Comparison of ENCODE assay signal across 29 mouse cellular contexts in the genomic region with DNA sequence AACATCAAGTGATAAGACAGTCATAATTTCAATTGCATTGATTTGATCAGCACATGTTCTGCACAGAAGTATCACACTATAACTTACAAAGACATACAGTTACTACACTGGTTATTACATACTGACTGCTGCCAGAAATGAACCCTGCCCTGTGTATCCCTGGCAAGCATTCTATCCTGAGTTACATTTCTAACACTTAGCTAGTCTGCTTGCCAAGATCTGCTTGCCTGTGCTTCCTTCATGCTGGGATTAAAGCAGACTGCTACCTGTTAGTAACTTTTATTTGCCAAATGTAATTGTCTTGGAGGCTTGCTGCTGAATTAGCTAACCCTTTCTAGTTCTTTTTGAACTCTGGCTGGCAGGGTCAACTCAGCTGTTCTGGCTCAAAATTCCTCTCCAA. TPM values are rescaled to one million over a fixed set of nuclear protein-coding genes. Genes with fewer than 3 reads are reported as not detected.
DNase-seq lines count a peak whose midpoint lies in the region; ATAC-seq and TF ChIP-seq lines count a peak whose summit lies in the region.
"Had no signal": no experiment of that assay in that cellular context is flagged by ENCODE, and none has a peak within 500 bp of the region (broad histone marks: within the 10 kb centered on the region; RNA-seq: fewer than 3 reads in every experiment).

No protein-coding gene starts in this region.

- no peak overlapping the region for H3K4me2 ChIP-seq in kidney, embryonic 16.5 days (replicated peaks; ENCODE audit: low read depth, low read length)
- no peak overlapping the region for H3K4me2 ChIP-seq in kidney, embryonic 15.5 days
- H3K4me2 ChIP-seq in stomach, postnatal 0 days (replicated peaks; ENCODE audit: low read depth) = no peak overlapping the region
- H3K4me2 ChIP-seq: embryonic facial prominence, embryonic 12.5 days; embryonic facial prominence, embryonic 15.5 days; forebrain, embryonic 12.5 days; forebrain, embryonic 15.5 days; heart, embryonic 12.5 days; heart, embryonic 15.5 days; hindbrain, embryonic 13.5 days had no signal

- no peak for TF ChIP-seq CTCF in kidney, adult 2 months (conservative IDR thresholded peaks at IDR 0.05; ENCODE audit: insufficient read depth, insufficient read length, low read depth, low read length)
- TF ChIP-seq CTCF in stomach, postnatal 0 days (IDR thresholded peaks at IDR 0.05; ENCODE audit: low read depth) = no peak

- TF ChIP-seq EP300 in stomach, postnatal 0 days (optimal IDR thresholded peaks at IDR 0.05) = no peak

- DNase-seq in kidney, adult 2 months = peak; percentile 82
- peak; percentile 5 for DNase-seq in kidney, postnatal 14 days
- peak; percentile 33 for DNase-seq in adipocyte (ENCODE audit: low spot score)
- no peak for DNase-seq in stomach, postnatal 0 days (ENCODE audit: low spot score)
- DNase-seq: adrenal gland, adult 2 months; adrenal gland, postnatal 14 days; B cell, adult 2 months; cerebellum, adult 11 months; cerebellum, adult 2 months; cerebellum, adult 9-11 months; cerebellum, postnatal 25 days; gastrocnemius, postnatal 25 days; heart, adult 18-20 months; heart, postnatal 10 days; heart, postnatal 36 days had no signal

- H3K27me3 ChIP-seq in kidney, adult 2 months (replicated peaks; ENCODE audit: control insufficient read depth, insufficient read depth, low read length) = no peaks in the 10 kb centered on the region
- no peaks in the 10 kb centered on the region for H3K27me3 ChIP-seq in kidney, embryonic 16.5 days (ENCODE audit: insufficient read depth, low read length)
- no peaks in the 10 kb centered on the region for H3K27me3 ChIP-seq in kidney, embryonic 15.5 days
- no peaks in the 10 kb centered on the region for H3K27me3 ChIP-seq in stomach, postnatal 0 days (ENCODE audit: control insufficient read depth, insufficient read depth, low read length)
- H3K27me3 ChIP-seq: CH12.LX; embryonic facial prominence, embryonic 12.5 days; embryonic facial prominence, embryonic 15.5 days; forebrain, embryonic 12.5 days; forebrain, embryonic 15.5 days; heart, embryonic 12.5 days; heart, embryonic 15.5 days; hindbrain, embryonic 13.5 days; Patski had no signal

- no peak for ATAC-seq in kidney, embryonic 16.5 days (ENCODE audit: low FRiP score, low TSS enrichment)
- ATAC-seq in kidney, embryonic 15.5 days (replicated peaks; ENCODE audit: low FRiP score) = no peak
- ATAC-seq in stomach, postnatal 0 days (ENCODE audit: low FRiP score, low TSS enrichment) = no peak
- ATAC-seq: forebrain, embryonic 15.5 days; hindbrain, embryonic 16.5 days; Patski had no signal

- no peak overlapping the region for H3K27ac ChIP-seq in kidney, adult 2 months (ENCODE audit: insufficient read depth, low read depth, low read length)
- no peak overlapping the region for H3K27ac ChIP-seq in kidney, embryonic 16.5 days (ENCODE audit: low read length)
- no peak overlapping the region for H3K27ac ChIP-seq in kidney, embryonic 15.5 days
- H3K27ac ChIP-seq in stomach, postnatal 0 days (replicated peaks) = no peak overlapping the region
- H3K27ac ChIP-seq: embryonic facial prominence, embryonic 12.5 days; embryonic facial prominence, embryonic 15.5 days; forebrain, embryonic 12.5 days; forebrain, embryonic 15.5 days; heart, embryonic 15.5 days; hindbrain, embryonic 10.5 days; hindbrain, embryonic 13.5 days had no signal

- TF ChIP-seq POLR2A in kidney, adult 2 months (IDR thresholded peaks at IDR 0.05; ENCODE audit: low read depth, low read length) = no peak

- no peak overlapping the region for H3K4me3 ChIP-seq in kidney, adult 2 months (ENCODE audit: insufficient read depth, low read depth, low read length)
- no peak overlapping the region for H3K4me3 ChIP-seq in kidney, embryonic 16.5 days (ENCODE audit: low read length)
- no peak overlapping the region for H3K4me3 ChIP-seq in kidney, embryonic 15.5 days (replicated peaks)
- H3K4me3 ChIP-seq in stomach, postnatal 0 days (ENCODE audit: low read depth, low read length) = no peak overlapping the region
- H3K4me3 ChIP-seq: embryonic facial prominence, embryonic 12.5 days; embryonic facial prominence, embryonic 15.5 days; forebrain, embryonic 12.5 days; forebrain, embryonic 15.5 days; heart, embryonic 12.5 days; heart, embryonic 15.5 days; hindbrain, embryonic 10.5 days; hindbrain, embryonic 13.5 days had no signal

- H3K4me1 ChIP-seq in kidney, adult 2 months (ENCODE audit: control insufficient read depth, insufficient read depth, low read length) = no peaks in the 10 kb centered on the region; the same call in 1 of the 2 replicates
- no peaks in the 10 kb centered on the region for H3K4me1 ChIP-seq in kidney, embryonic 16.5 days (ENCODE audit: insufficient read depth, low read length)
- H3K4me1 ChIP-seq in kidney, embryonic 15.5 days = no peaks in the 10 kb centered on the region
- no peaks in the 10 kb centered on the region for H3K4me1 ChIP-seq in stomach, postnatal 0 days (replicated peaks; ENCODE audit: control insufficient read depth, insufficient read depth)
- H3K4me1 ChIP-seq: embryonic facial prominence, embryonic 12.5 days; embryonic facial prominence, embryonic 15.5 days; forebrain, embryonic 12.5 days; forebrain, embryonic 15.5 days; heart, embryonic 12.5 days; heart, embryonic 15.5 days; hindbrain, embryonic 10.5 days; hindbrain, embryonic 13.5 days had no signal

- H3K9ac ChIP-seq in kidney, embryonic 16.5 days (replicated peaks; ENCODE audit: low read length) = no peak overlapping the region
- no peak overlapping the region for H3K9ac ChIP-seq in kidney, embryonic 15.5 days
- no peak overlapping the region for H3K9ac ChIP-seq in stomach, postnatal 0 days (ENCODE audit: low read length)
- H3K9ac ChIP-seq: embryonic facial prominence, embryonic 12.5 days; embryonic facial prominence, embryonic 15.5 days; forebrain, embryonic 12.5 days; forebrain, embryonic 15.5 days; heart, embryonic 12.5 days; heart, embryonic 15.5 days; hindbrain, embryonic 13.5 days had no signal

- no peaks in the 10 kb centered on the region for H3K9me3 ChIP-seq in kidney, embryonic 16.5 days (ENCODE audit: low read length)
- no peaks in the 10 kb centered on the region for H3K9me3 ChIP-seq in kidney, embryonic 15.5 days (replicated peaks)
- no peaks in the 10 kb centered on the region for H3K9me3 ChIP-seq in stomach, postnatal 0 days (ENCODE audit: control insufficient read depth, low read length)
- H3K9me3 ChIP-seq: embryonic facial prominence, embryonic 12.5 days; embryonic facial prominence, embryonic 15.5 days; forebrain, embryonic 12.5 days; forebrain, embryonic 15.5 days; G1E; heart, embryonic 12.5 days; heart, embryonic 15.5 days; hindbrain, embryonic 10.5 days; hindbrain, embryonic 13.5 days had no signal

- peaks cover 19% of the 10 kb centered on the region for H3K36me3 ChIP-seq in kidney, adult 2 months (ENCODE audit: control insufficient read depth, insufficient read depth, low read length)
- H3K36me3 ChIP-seq in kidney, embryonic 16.5 days (ENCODE audit: insufficient read depth, low read length) = peaks cover 81% of the 10 kb centered on the region
- peaks cover 95% of the 10 kb centered on the region for H3K36me3 ChIP-seq in kidney, embryonic 15.5 days
- peaks cover 31% of the 10 kb centered on the region for H3K36me3 ChIP-seq in stomach, postnatal 0 days (ENCODE audit: control insufficient read depth, insufficient read depth, low read length)

RNA-seq across cellular contexts. Expression of a gene that starts 8.2 kb away (rescaled TPM):
- polyA plus RNA-seq in kidney, adult 2 months (2012; rRNA removed) = 74.9 and 77.1 TPM in 2 replicates
- 128 and 133 TPM in 2 replicates for polyA plus RNA-seq in kidney, embryonic 16.5 days (2015; fragmentation: Nextera tagmentation; extraction: Ambion mirVana)
- polyA plus RNA-seq in kidney, embryonic 15.5 days (2015; fragmentation: Nextera tagmentation; extraction: Ambion mirVana) = 112 and 118 TPM in 2 replicates
- polyA plus RNA-seq in stomach, postnatal 0 days (2015; fragmentation: Nextera tagmentation; extraction: Ambion mirVana) = 66.0 and 68.0 TPM in 2 replicates

RNA-seq across cellular contexts. Expression of a gene that starts 8.2 kb away (rescaled TPM):
- polyA plus RNA-seq in kidney, adult 2 months (2012; rRNA removed) = 0.59 and 0.98 TPM in 2 replicates
- 15.3 and 19.2 TPM in 2 replicates for polyA plus RNA-seq in kidney, embryonic 16.5 days (2015; fragmentation: Nextera tagmentation; extraction: Ambion mirVana)
- 18.5 and 20.5 TPM in 2 replicates for polyA plus RNA-seq in kidney, embryonic 15.5 days (2015; fragmentation: Nextera tagmentation; extraction: Ambion mirVana)
- 4.5 and 5.2 TPM in 2 replicates for polyA plus RNA-seq in stomach, postnatal 0 days (2015; fragmentation: Nextera tagmentation; extraction: Ambion mirVana)

RNA-seq across cellular contexts. Expression of a gene that starts 18.2 kb away (rescaled TPM):
- 1.1 and 1.5 TPM in 2 replicates for polyA plus RNA-seq in kidney, adult 2 months (2012; rRNA removed)
- polyA plus RNA-seq in kidney, embryonic 16.5 days (2015; fragmentation: Nextera tagmentation; extraction: Ambion mirVana) = 150 and 157 TPM in 2 replicates
- polyA plus RNA-seq in kidney, embryonic 15.5 days (2015; fragmentation: Nextera tagmentation; extraction: Ambion mirVana) = 147 and 150 TPM in 2 replicates
- 20.5 and 26.9 TPM in 2 replicates for polyA plus RNA-seq in stomach, postnatal 0 days (2015; fragmentation: Nextera tagmentation; extraction: Ambion mirVana)

RNA-seq across cellular contexts. Expression of a gene that starts 39.3 kb away (rescaled TPM):
- polyA plus RNA-seq in kidney, adult 2 months (2012; rRNA removed) = 437 and 852 TPM in 2 replicates
- 713 and 761 TPM in 2 replicates for polyA plus RNA-seq in kidney, embryonic 16.5 days (2015; fragmentation: Nextera tagmentation; extraction: Ambion mirVana)
- polyA plus RNA-seq in kidney, embryonic 15.5 days (2015; fragmentation: Nextera tagmentation; extraction: Ambion mirVana) = 703 and 789 TPM in 2 replicates
- 582 and 605 TPM in 2 replicates for polyA plus RNA-seq in stomach, postnatal 0 days (2015; fragmentation: Nextera tagmentation; extraction: Ambion mirVana)

RNA-seq across cellular contexts. Expression of a gene that starts 45.0 kb away (rescaled TPM):
- 0.16 and 0.19 TPM in 2 replicates for polyA plus RNA-seq in kidney, adult 2 months (2012; rRNA removed)
- 0.05 TPM in 1 of 2 replicates, not detected in the other for polyA plus RNA-seq in kidney, embryonic 16.5 days (2015; fragmentation: Nextera tagmentation; extraction: Ambion mirVana)
- 0.89 TPM in 1 of 2 replicates, not detected in the other for polyA plus RNA-seq in kidney, embryonic 15.5 days (2015; fragmentation: Nextera tagmentation; extraction: Ambion mirVana)
- polyA plus RNA-seq in stomach, postnatal 0 days (2015; fragmentation: Nextera tagmentation; extraction: Ambion mirVana) = 33.5 and 37.3 TPM in 2 replicates
- polyA plus RNA-seq: embryonic facial prominence, embryonic 12.5 days; embryonic facial prominence, embryonic 15.5 days; G1E; heart, embryonic 12.5 days; Patski had no signal
